Mouse (Mus musculus): ENCODE measurements at regions not wholly inside any gene's neighbourhood (a gene's known extent, or its start where the extent isn't known, plus 50 kb on each side); places are given as distances from the start of the nearest gene placed in this dataset.

DNA sequence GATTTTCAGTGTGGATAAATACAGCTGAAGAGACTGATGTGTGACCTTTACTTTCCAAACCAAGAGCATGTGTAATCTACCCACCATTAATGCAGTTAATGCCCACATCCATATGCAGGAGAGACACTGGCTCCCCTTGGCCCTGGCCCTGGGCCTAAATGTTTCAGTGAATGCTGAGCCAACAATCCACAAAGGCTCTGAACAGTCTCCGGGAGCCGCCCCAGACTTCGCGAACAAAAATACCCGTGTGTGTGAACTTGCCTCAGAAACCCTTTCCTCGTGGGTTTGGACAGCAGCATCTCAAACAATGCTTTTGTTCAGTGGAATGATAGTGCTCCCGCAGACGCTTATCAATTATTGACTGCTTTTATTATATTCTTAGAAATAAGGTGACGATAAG, 846.4 kb downstream of the Tmem182 start:
- TF ChIP-seq POLR2A (IDR thresholded peaks at IDR 0.05; ENCODE audit: insufficient read depth, low read depth, low read length) (no peak), CTCF (IDR thresholded peaks at IDR 0.05) (no peak), EP300 (IDR thresholded peaks at IDR 0.05; ENCODE audit: insufficient read depth, low read depth, low read length) (no peak)
